Mouse (Mus musculus) embryo, embryonic 11.5 days (tissue): Measurements from ENCODE around the gene Prlr.

Experiments used
- DNase-seq: peaks from one replicate; pipeline ENCODE4 v3.0.0-alpha.2; 2012; ENCODE audit warnings: low read depth, low spot score

Prlr gene

GRCm38 (mm10) chr15:10235977-10236376 lies 58.9 kb downstream of the Prlr start:
- no peak for DNase-seq

DNA sequence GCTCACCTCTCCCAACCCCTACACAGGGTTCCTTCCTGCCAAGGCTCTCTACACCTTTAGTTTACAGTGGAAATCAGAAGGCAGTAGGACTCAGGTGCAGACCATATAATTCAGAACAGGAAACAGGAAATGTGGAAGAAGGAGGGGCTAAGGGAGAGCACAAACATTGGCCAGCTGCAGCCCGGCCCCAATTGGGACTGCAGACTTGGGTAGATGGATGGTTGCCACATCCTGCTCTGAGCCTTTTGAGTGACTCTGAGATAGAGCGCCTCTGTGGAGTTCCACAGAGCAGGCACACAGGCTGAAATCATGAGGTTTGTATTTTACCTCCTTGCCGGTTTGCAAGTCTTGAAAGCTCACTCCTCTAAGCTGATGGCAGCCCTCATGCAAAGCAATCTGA lies 59.8 kb downstream of the Prlr start:
- DNase-seq, result no peak

- DNase-seq, result no peak
Observed at GRCm38 (mm10) chr15:10238454-10238853, 61.4 kb downstream of the Prlr start.

DNA sequence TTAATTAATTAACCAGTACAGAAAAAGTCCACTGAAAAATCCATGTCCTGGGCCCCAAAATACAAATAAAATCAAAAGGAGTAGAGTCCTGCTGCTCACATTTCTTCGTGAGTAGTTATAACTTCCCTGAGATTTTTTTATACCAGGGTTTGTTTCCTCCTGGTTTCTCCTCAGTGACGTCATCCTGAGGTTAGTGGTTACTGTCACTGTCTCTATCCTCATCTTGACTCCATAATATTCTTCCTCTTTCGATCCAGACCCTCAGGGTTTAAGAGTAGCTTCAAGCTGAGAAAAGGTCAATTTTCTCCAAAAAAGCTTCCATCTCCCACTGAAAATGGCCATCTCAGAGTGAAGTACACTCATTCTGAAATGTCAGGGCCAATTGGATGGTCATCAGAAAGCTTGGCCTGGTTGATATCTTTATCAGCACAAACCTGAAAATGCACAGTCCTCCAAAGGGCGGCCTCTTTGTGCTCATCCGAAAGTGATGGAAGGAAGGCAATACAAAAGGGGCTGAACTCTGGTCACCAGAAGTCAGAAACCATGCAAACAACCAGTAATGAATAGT lies 63.3 kb downstream of the Prlr start:
- no peak for DNase-seq

DNA sequence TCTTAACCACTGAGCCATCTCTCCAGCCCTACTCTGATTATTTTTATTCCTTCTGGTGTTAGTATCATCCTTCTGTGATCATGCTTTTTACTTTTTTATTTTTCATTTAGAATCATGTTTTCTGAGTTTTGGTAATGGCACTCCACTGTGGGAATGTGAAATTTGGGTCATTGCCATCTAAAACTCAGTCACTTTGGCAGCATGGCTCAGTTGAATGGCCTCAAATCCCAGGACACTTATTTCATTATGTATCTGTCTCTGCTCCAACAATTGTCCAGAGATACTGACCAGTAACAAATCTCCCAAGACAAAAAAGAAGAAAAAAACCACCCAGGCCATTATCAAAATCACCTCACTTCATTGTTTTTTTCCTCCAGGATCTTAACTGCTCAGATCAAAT lies 65.2 kb downstream of the Prlr start:
- DNase-seq, result no peak

DNA sequence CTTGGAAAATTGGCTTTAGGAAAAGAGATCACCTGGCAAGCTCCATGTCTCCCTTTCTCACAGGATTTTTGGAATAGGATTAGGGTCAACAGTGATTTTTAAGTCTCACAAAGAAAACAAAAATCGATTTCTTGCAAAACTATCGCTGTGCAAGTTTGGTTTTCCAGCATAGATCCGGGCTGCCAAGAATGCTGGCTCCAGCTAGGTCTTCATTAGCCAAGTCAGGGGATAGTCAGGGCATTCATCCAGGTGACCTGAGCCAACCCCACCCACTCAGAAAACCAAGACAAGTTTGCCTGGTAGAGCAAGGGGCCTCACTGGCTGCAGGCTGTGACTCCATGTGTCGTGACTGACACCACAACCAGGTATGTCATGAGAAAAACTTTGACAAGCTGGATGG lies 72.2 kb downstream of the Prlr start:
- DNase-seq, result no peak

GRCm38 (mm10) chr15:10250784-10251183 lies 73.7 kb downstream of the Prlr start:
- DNase-seq, result no peak

- DNase-seq, result no peak
Observed at GRCm38 (mm10) chr15:10252526-10252925, 75.5 kb downstream of the Prlr start.

DNA sequence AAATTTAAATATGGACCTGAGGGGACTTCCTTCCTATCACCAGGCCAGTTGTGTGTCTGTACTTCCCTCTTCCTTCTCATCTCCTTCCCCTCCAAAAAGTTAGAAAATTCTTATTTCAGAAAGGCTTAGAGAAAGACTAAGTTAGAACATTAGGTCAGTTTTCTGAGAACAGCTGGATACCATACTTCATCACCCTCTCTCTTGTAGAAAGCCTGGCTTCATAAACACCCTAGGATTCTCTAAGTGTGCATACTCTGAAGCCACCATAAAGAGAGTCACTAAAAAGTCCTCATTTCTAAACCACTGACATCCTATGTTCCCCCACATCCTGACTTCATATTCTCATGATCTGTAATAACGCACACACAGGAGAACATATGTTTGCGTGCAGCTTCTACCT lies 85.2 kb downstream of the Prlr start:
- DNase-seq, result no peak

- no peak for DNase-seq
Observed at GRCm38 (mm10) chr15:10262641-10263040, 85.6 kb downstream of the Prlr start.

GRCm38 (mm10) chr15:10263420-10263819 lies 86.4 kb downstream of the Prlr start:
- no peak for DNase-seq

GRCm38 (mm10) chr15:10264885-10265284 lies 87.8 kb downstream of the Prlr start:
- no peak for DNase-seq

- no peak for DNase-seq
Observed at GRCm38 (mm10) chr15:10267251-10267650, 90.2 kb downstream of the Prlr start.

GRCm38 (mm10) chr15:10276386-10276785 lies 99.3 kb downstream of the Prlr start:
- no peak for DNase-seq

DNA sequence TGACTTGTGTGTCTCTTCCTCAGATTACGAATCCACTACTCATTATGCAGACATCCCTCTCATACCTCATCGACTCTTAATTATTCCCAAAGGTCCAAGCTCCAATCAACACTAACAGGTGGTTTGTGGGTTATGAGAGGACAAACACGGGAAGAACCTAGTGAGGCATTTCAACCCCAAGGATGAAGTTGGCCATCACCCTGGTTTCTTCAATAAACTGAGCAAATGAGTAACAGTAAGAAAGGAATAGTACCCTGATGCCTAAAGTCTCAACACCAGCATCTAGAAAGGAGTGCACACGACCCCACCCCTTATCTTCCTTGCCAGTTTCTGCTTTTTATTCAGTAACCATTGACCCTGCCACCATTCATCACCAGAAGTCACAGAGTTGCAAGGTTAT lies 100.4 kb downstream of the Prlr start:
- no peak for DNase-seq

DNA sequence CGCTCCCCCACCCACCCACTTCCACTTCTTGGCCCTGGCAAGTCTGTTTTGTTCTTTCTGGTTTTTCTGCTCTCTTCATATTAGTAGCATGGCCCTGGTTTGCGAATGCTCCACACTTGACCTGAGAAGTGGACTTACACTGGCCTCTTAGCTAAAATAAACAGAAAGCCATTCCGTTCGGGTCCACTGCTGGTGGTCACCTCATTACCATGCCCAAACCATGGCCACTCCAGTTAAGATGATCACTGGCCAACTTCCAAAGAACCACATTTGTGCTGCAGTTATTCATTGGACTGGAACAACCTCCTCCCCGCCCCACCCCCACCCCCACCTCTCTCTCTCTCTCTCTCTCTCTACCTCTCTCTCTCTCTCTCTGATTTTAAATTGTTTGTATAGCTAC lies 104.5 kb downstream of the Prlr start:
- DNase-seq, result no peak

DNA sequence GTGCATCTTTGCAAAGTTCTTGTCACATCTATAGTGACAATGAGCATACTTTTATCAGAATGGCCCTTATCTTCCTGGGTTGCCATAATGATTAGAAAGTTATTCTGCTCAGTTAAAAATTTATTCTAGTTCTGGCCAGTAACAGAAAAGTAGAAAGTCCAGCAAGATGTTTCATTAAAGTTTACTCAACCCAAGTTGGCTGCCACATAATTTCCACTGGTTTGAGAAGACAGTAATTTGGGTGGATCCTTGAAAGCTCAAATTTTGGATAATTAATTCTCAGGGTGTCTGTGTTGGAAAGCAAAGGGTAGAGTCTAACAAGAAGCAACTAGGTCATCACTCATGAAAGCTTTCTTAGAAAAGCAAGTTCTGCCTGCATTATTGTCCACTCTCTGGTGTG lies 106.6 kb downstream of the Prlr start:
- DNase-seq, result no peak

- DNase-seq, result no peak
Observed at GRCm38 (mm10) chr15:10296570-10296969, 119.5 kb downstream of the Prlr start.

DNA sequence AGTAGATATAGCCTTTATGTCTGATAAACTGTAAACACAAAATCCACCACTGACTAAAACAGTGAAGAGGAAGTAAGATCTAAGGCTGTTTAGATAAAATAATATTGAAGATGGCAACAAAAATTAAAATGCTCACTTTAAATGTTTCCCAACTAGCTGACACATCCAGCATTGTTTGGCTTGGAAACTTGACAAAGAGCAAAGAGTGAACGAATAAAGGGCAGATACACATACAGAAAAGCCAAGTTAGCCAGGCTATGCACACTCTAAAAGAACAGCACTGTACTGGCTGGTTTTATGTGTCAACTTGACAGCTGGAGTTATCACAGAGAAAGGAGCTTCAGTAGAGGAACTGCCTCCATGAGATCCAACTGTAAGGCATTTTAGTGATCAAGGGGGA lies 121.0 kb downstream of the Prlr start:
- DNase-seq, result no peak

GRCm38 (mm10) chr15:10299467-10299866 lies 122.4 kb downstream of the Prlr start:
- no peak for DNase-seq

- DNase-seq, result no peak
Observed at GRCm38 (mm10) chr15:10306461-10306860, 129.4 kb downstream of the Prlr start.

GRCm38 (mm10) chr15:10311826-10312225 lies 134.8 kb downstream of the Prlr start:
- DNase-seq, result no peak

- peak; percentile 19 for DNase-seq
Observed at GRCm38 (mm10) chr15:10313522-10314455, 136.8 kb downstream of the Prlr start.
